Mouse (Mus musculus): ENCODE results near the gene Gdpgp1.

- TF ChIP-seq EP300 (IDR thresholded peaks at IDR 0.05; ENCODE audit: low read depth) (no peak), CTCF (IDR thresholded peaks at IDR 0.05; ENCODE audit: low read depth) (no peak)
Measured at GRCm38 (mm10) chr7:80202961-80203360, 29.7 kb upstream of the Gdpgp1 start.
